Mouse (Mus musculus) lung, postnatal 0 days (tissue): ENCODE measurements around the gene Usp39. TPM values are rescaled to one million over a fixed set of nuclear protein-coding genes. Genes with fewer than 3 reads are reported as not detected.

ENCODE experiments used
- ATAC-seq: fragments of 200-750 bp; cut with Nextera tagmentation; 2 replicates; pipeline ENCODE4 v1.8.0; 2017; ENCODE audit warnings: moderate library complexity
- DNase-seq: peaks from one replicate; pipeline ENCODE4 v3.0.0-alpha.2; 2016; ENCODE audit warnings: low spot score
- H3K27ac ChIP-seq: fragments of 300-500 bp; sonication (generic); 2 replicates; pipeline ENCODE4 v1.5.1; 2014; ENCODE audit warnings: antibody characterized with exemption, mild to moderate bottlenecking, low read length, mixed read lengths
- H3K27me3 ChIP-seq: fragments of 300-500 bp; sonication (generic); replicated peaks from 2 replicates; pipeline ENCODE4 v1.6.1; 2014; ENCODE audit warnings: low read length, mixed read lengths; ENCODE audit not compliant: insufficient read depth
- H3K36me3 ChIP-seq: fragments of 300-500 bp; sonication (generic); 2 replicates; pipeline ENCODE4 v1.6.1; 2014; ENCODE audit warnings: low read length, mixed read lengths; ENCODE audit not compliant: insufficient read depth
- H3K4me1 ChIP-seq: fragments of 300-500 bp; sonication (generic); 2 replicates; pipeline ENCODE4 v1.6.1; 2014; ENCODE audit warnings: antibody characterized with exemption, low read depth, low read length, mixed read lengths; ENCODE audit not compliant: insufficient read depth
- H3K4me2 ChIP-seq: fragments of 300-500 bp; sonication (generic); replicated peaks from 2 replicates; pipeline ENCODE4 v1.6.1; 2014; ENCODE audit warnings: low read depth, mild to moderate bottlenecking, low read length, moderate library complexity, mixed read lengths
- H3K4me3 ChIP-seq: fragments of 300-500 bp; sonication (generic); 2 replicates; pipeline ENCODE4 v1.5.1; 2014; ENCODE audit warnings: low read depth, low read length
- H3K9ac ChIP-seq: fragments of 300-500 bp; sonication (generic); replicated peaks from 2 replicates; pipeline ENCODE4 v1.6.1; 2014; ENCODE audit warnings: low read depth, mild to moderate bottlenecking
- H3K9me3 ChIP-seq: fragments of 300-500 bp; sonication (generic); 2 replicates; pipeline ENCODE4 v1.6.1; 2016; ENCODE audit warnings: low read length, mixed read lengths
- CTCF ChIP-seq: IDR thresholded peaks from 2 replicates; pipeline ENCODE4 v1.5.1; 2016; ENCODE audit warnings: antibody characterized with exemption, mild to moderate bottlenecking
- EP300 ChIP-seq: IDR thresholded peaks from 2 replicates; pipeline ENCODE4 v1.6.1; 2016; ENCODE audit warnings: antibody characterized with exemption, mild to moderate bottlenecking, control low read depth
- WGBS: fragments of 180-500 bp; shearing (Covaris S2); extraction: QIAGEN DNeasy Blood & Tissue Kit; methylation state at CpG from one replicate; pipeline ENCODE4 v1.1.7; 2014; 5-methylcytosine and 5-hydroxymethylcytosine counted together
- polyA plus RNA-seq: library from polyadenylated mRNA; unstranded; fragments of >200 nt; fragmentation: Nextera tagmentation; extraction: Ambion mirVana; gene quantifications from 2 replicates; pipeline ENCODE4 v1.2.1, GENCODE M21; 2015

The Usp39 gene
- 26.1 and 27.4 TPM in 2 replicates for polyA plus RNA-seq

GRCm38 (mm10) chr6:72345074-72345567 is at the start of gene Usp39:
Gene Usp39, minus strand, starts transcription at chr6:72345184.
- DNase-seq (peak; percentile 97), ATAC-seq (peak; percentile 86)
- Histone ChIP-seq H3K27me3 (no peaks in the 10 kb centered on the region), H3K4me3 (peak within 1 kb of the TSS; percentile 91), H3K4me1 (peaks cover 10% of the 10 kb centered on the region; the same call in 1 of the 2 replicates), H3K9me3 (no peaks in the 10 kb centered on the region), H3K9ac (peak within 1 kb of the TSS; percentile 85), H3K27ac (peak within 1 kb of the TSS; percentile 90), H3K36me3 (no peaks in the 10 kb centered on the region), H3K4me2 (peak within 1 kb of the TSS; percentile 77)
- TF ChIP-seq CTCF: peak; percentile 25; the same call in 1 of the 2 replicates
- TF ChIP-seq EP300: no peak
- WGBS: 3% methylated on average over 30 of the region's 30 CpGs

DNA sequence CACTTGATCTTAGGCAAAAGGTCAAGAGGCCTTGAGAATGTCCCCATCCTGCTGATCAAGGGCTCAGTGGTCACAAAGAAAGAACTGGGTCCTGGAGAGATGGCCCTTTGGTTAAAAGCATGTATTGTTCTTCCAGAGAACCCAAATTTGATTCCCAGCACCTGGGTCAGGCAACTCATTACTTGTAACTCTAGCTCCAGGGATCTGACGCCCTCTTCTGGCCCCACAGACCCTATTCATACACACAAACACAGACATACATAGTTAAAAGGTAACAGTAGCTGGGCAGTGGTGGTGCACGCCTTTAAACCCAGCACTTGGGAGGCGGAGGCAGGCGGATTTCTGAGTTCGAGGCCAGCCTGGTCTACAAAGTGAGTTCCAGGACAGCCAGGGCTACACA is 47.4 kb upstream of the Usp39 start:
- no peak overlapping the region for H3K9ac ChIP-seq
- DNase-seq (no peak), ATAC-seq (no peak)
- 91% methylated on average over 5 of the region's 5 CpGs for WGBS
- no peak overlapping the region for H3K4me3 ChIP-seq
- no peaks in the 10 kb centered on the region for H3K27me3 ChIP-seq
- H3K27ac ChIP-seq: no peak overlapping the region
- H3K4me1 ChIP-seq: peaks cover 16% of the 10 kb centered on the region; the same call in 1 of the 2 replicates
- TF ChIP-seq EP300: no peak
- no peak for TF ChIP-seq CTCF
- no peaks in the 10 kb centered on the region for H3K9me3 ChIP-seq
- no peaks in the 10 kb centered on the region for H3K36me3 ChIP-seq
- H3K4me2 ChIP-seq: no peak overlapping the region

- H3K27ac ChIP-seq: peak overlapping the region; percentile 99
Observed at GRCm38 (mm10) chr6:72390795-72391521, 46.0 kb upstream of the Usp39 start.

GRCm38 (mm10) chr6:72389941-72390771 is 45.2 kb upstream of the Usp39 start, which contains the start of gene Vamp8:
Gene Vamp8, minus strand, starts transcription at chr6:72390703.
- Histone ChIP-seq H3K4me2 (peak within 1 kb of the TSS; percentile 61), H3K9ac (peak within 1 kb of the TSS; percentile 90), H3K4me3 (peak within 1 kb of the TSS; percentile 54), H3K4me1 (peaks cover 16% of the 10 kb centered on the region; the same call in 1 of the 2 replicates), H3K27ac (peak within 1 kb of the TSS; percentile 99), H3K36me3 (peaks cover 3% of the 10 kb centered on the region; the same call in 1 of the 2 replicates), H3K9me3 (no peaks in the 10 kb centered on the region), H3K27me3 (no peaks in the 10 kb centered on the region)
- ATAC-seq: peak; percentile 88
- under 1% methylated on average over 33 of the region's 33 CpGs for WGBS
- peak; percentile 96 for DNase-seq
- TF ChIP-seq CTCF (peak; percentile 55), EP300 (no peak)

More at GRCm38 (mm10) chr6:72390795-72391521, 46.0 kb upstream of the Usp39 start:
- Histone ChIP-seq H3K4me3 (peak overlapping the region; percentile 54), H3K36me3 (no peaks in the 10 kb centered on the region), H3K9me3 (no peaks in the 10 kb centered on the region), H3K27me3 (no peaks in the 10 kb centered on the region), H3K9ac (peak overlapping the region; percentile 90), H3K4me2 (peak overlapping the region; percentile 61), H3K4me1 (peaks cover 16% of the 10 kb centered on the region; the same call in 1 of the 2 replicates)
- ATAC-seq (peak; percentile 70), DNase-seq (peak; percentile 85)
- 9% methylated on average over 12 of the region's 12 CpGs for WGBS
- TF ChIP-seq EP300: peak; percentile 28; the same call in 1 of the 2 replicates
- TF ChIP-seq CTCF: no peak; the same call in none of the 2 replicates

DNA sequence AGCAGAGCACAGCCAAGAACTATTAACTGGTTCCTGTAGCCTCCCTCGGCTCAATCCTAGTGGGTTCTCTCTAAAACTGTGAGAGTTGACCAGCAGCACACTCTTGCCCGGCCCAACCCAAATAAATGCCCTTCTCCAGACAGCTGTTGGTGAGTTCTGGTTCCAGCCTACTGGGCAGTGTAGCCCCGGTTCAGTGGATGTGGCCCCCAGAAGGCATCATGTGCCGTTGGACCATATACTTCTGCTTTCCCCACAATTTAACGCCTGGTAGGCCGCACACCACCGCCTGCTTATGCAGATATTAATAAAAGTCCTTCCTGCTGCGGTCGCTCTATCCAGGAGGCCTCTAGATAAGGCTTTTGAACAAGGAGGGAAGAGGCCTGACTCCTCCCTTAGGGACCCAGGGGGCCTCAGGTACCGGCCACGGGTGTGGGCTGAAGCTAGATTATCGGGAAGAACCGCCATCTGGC is 44.5 kb upstream of the Usp39 start:
- peak; percentile 17 for ATAC-seq
- peak; percentile 56 for DNase-seq
- peak overlapping the region; percentile 61 for H3K4me2 ChIP-seq
- peak overlapping the region; percentile 54 for H3K4me3 ChIP-seq
- peaks cover 9% of the 10 kb centered on the region; the same call in 1 of the 2 replicates for H3K36me3 ChIP-seq
- peak overlapping the region; percentile 99 for H3K27ac ChIP-seq
- WGBS: 4% methylated on average over 13 of the region's 13 CpGs
- H3K27me3 ChIP-seq: no peaks in the 10 kb centered on the region
- H3K9ac ChIP-seq: peak overlapping the region; percentile 90
- no peaks in the 10 kb centered on the region for H3K9me3 ChIP-seq
- TF ChIP-seq CTCF: no peak
- TF ChIP-seq EP300: no peak
- H3K4me1 ChIP-seq: peaks cover 16% of the 10 kb centered on the region; the same call in 1 of the 2 replicates
